Mouse (Mus musculus): ENCODE data around the gene Olfr1349. TPM values are rescaled to one million over a fixed set of nuclear protein-coding genes. Genes with fewer than 3 reads are reported as not detected.
"Not testable (repeated sequence)": the region's sequence is repeated elsewhere in the genome, so short reads cannot be mapped to it uniquely, and the experiment has no call there.

The Olfr1349 gene
- not detected in 2 replicates for polyA plus RNA-seq (2011; ENCODE audit: insufficient read length, low read depth, missing spikeins)

- TF ChIP-seq POLR2A (IDR thresholded peaks at IDR 0.05; ENCODE audit: low read depth, low read length) (no peak), CTCF (IDR thresholded peaks at IDR 0.05; ENCODE audit: borderline replicate concordance, insufficient read depth, low read length) (no peak)
- Histone ChIP-seq H3K4me1 (ENCODE audit: control insufficient read depth, insufficient read depth, low read length) (no peaks in the 10 kb centered on the region), H3K27ac (ENCODE audit: insufficient read depth, low read length) (no peak within 1 kb of the TSS), H3K4me3 (ENCODE audit: insufficient read depth, low read length) (no peak within 1 kb of the TSS)
Measured at GRCm38 (mm10) chr7:6522850-6523249, at the start of gene Olfr1349. TSS of gene Olfr1349 (minus strand) at chr7:6522950.

GRCm38 (mm10) chr7:6564541-6564940 is 41.8 kb upstream of the Olfr1349 start, which contains the start of gene Olfr1350:
TSS of gene Olfr1350 (plus strand) at chr7:6564841.
- Histone ChIP-seq H3K4me3 (ENCODE audit: insufficient read depth, low read length) (no peak within 1 kb of the TSS), H3K4me1 (ENCODE audit: control insufficient read depth, insufficient read depth, low read length) (no peaks in the 10 kb centered on the region), H3K27ac (ENCODE audit: insufficient read depth, low read length) (no peak within 1 kb of the TSS)
- TF ChIP-seq POLR2A (IDR thresholded peaks at IDR 0.05; ENCODE audit: low read depth, low read length), result no peak
- TF ChIP-seq CTCF (IDR thresholded peaks at IDR 0.05; ENCODE audit: borderline replicate concordance, insufficient read depth, low read length), result no peak

- H3K4me1 ChIP-seq (ENCODE audit: control insufficient read depth, insufficient read depth, low read length), result no peaks in the 10 kb centered on the region
- TF ChIP-seq POLR2A (IDR thresholded peaks at IDR 0.05; ENCODE audit: low read depth, low read length) (no peak), CTCF (IDR thresholded peaks at IDR 0.05; ENCODE audit: borderline replicate concordance, insufficient read depth, low read length) (no peak)
- H3K4me3 ChIP-seq (ENCODE audit: insufficient read depth, low read length), result no peak overlapping the region
- H3K27ac ChIP-seq (ENCODE audit: insufficient read depth, low read length), result no peak overlapping the region
Measured at GRCm38 (mm10) chr7:6526141-6526540, 3.4 kb upstream of the Olfr1349 start.

- no peak for TF ChIP-seq POLR2A (IDR thresholded peaks at IDR 0.05; ENCODE audit: low read depth, low read length)
- no peak for TF ChIP-seq CTCF (IDR thresholded peaks at IDR 0.05; ENCODE audit: borderline replicate concordance, insufficient read depth, low read length)
Measured at GRCm38 (mm10) chr7:6525001-6525400, 2.3 kb upstream of the Olfr1349 start.

GRCm38 (mm10) chr7:6521666-6522065 is 1.1 kb downstream of the Olfr1349 start:
- TF ChIP-seq POLR2A (IDR thresholded peaks at IDR 0.05; ENCODE audit: low read depth, low read length) (no peak), CTCF (IDR thresholded peaks at IDR 0.05; ENCODE audit: borderline replicate concordance, insufficient read depth, low read length) (no peak)
- Histone ChIP-seq H3K4me1 (ENCODE audit: control insufficient read depth, insufficient read depth, low read length) (no peaks in the 10 kb centered on the region), H3K27ac (ENCODE audit: insufficient read depth, low read length) (no peak overlapping the region), H3K4me3 (ENCODE audit: insufficient read depth, low read length) (no peak overlapping the region)

More at GRCm38 (mm10) chr7:6525001-6525400, 2.3 kb upstream of the Olfr1349 start:
- no peak overlapping the region for H3K4me3 ChIP-seq (ENCODE audit: insufficient read depth, low read length)
- H3K27ac ChIP-seq (ENCODE audit: insufficient read depth, low read length), result no peak overlapping the region
- no peaks in the 10 kb centered on the region for H3K4me1 ChIP-seq (ENCODE audit: control insufficient read depth, insufficient read depth, low read length)

- no peaks in the 10 kb centered on the region for H3K4me1 ChIP-seq (ENCODE audit: control insufficient read depth, insufficient read depth, low read length)
- no peak within 1 kb of the TSS for H3K4me3 ChIP-seq (ENCODE audit: insufficient read depth, low read length)
- TF ChIP-seq POLR2A (IDR thresholded peaks at IDR 0.05; ENCODE audit: low read depth, low read length), result no peak
- TF ChIP-seq CTCF (IDR thresholded peaks at IDR 0.05; ENCODE audit: borderline replicate concordance, insufficient read depth, low read length), result no peak
- H3K27ac ChIP-seq (ENCODE audit: insufficient read depth, low read length), result no peak within 1 kb of the TSS
Measured at GRCm38 (mm10) chr7:6508648-6509047, 14.1 kb downstream of the Olfr1349 start, which contains the start of gene Olfr1348. TSS of gene Olfr1348 (minus strand) at chr7:6508748.

GRCm38 (mm10) chr7:6499655-6500054 is 23.1 kb downstream of the Olfr1349 start, which contains the start of gene Olfr1347:
TSS of gene Olfr1347 (minus strand) at chr7:6499755.
- Histone ChIP-seq H3K27ac (ENCODE audit: insufficient read depth, low read length) (no peak within 1 kb of the TSS), H3K4me1 (ENCODE audit: control insufficient read depth, insufficient read depth, low read length) (no peaks in the 10 kb centered on the region), H3K4me3 (ENCODE audit: insufficient read depth, low read length) (no peak within 1 kb of the TSS)
- TF ChIP-seq CTCF (IDR thresholded peaks at IDR 0.05; ENCODE audit: borderline replicate concordance, insufficient read depth, low read length) (no peak), POLR2A (IDR thresholded peaks at IDR 0.05; ENCODE audit: low read depth, low read length) (no peak)

GRCm38 (mm10) chr7:6486841-6487240 is 35.9 kb downstream of the Olfr1349 start, which contains the start of gene Olfr5:
TSS of gene Olfr5 (minus strand) at chr7:6486941.
- Histone ChIP-seq H3K4me3 (ENCODE audit: insufficient read depth, low read length) (no peak within 1 kb of the TSS), H3K27ac (ENCODE audit: insufficient read depth, low read length) (no peak within 1 kb of the TSS), H3K4me1 (ENCODE audit: control insufficient read depth, insufficient read depth, low read length) (no peaks in the 10 kb centered on the region)
- TF ChIP-seq CTCF (IDR thresholded peaks at IDR 0.05; ENCODE audit: borderline replicate concordance, insufficient read depth, low read length) (no peak), POLR2A (IDR thresholded peaks at IDR 0.05; ENCODE audit: low read depth, low read length) (no peak)

GRCm38 (mm10) chr7:6477633-6478032 is 45.1 kb downstream of the Olfr1349 start:
- not testable (repeated sequence) for H3K4me1 ChIP-seq (ENCODE audit: control insufficient read depth, insufficient read depth, low read length); H3K27ac ChIP-seq (ENCODE audit: insufficient read depth, low read length); H3K4me3 ChIP-seq (ENCODE audit: insufficient read depth, low read length)

GRCm38 (mm10) chr7:6466951-6467350 is 55.8 kb downstream of the Olfr1349 start, which contains the start of gene Olfr1346:
TSS of gene Olfr1346 (plus strand) at chr7:6467101.
- Histone ChIP-seq H3K4me3 (ENCODE audit: insufficient read depth, low read length) (no peak within 1 kb of the TSS), H3K4me1 (ENCODE audit: control insufficient read depth, insufficient read depth, low read length) (no peaks in the 10 kb centered on the region), H3K27ac (ENCODE audit: insufficient read depth, low read length) (no peak within 1 kb of the TSS)
- no peak for TF ChIP-seq POLR2A (IDR thresholded peaks at IDR 0.05; ENCODE audit: low read depth, low read length)
- TF ChIP-seq CTCF (IDR thresholded peaks at IDR 0.05; ENCODE audit: borderline replicate concordance, insufficient read depth, low read length), result no peak

Other genes with a start within 250 kb of the Olfr1349 start
- 4.1 TPM in 2 replicates for gene Zfp667, start 236.4 kb downstream of the Olfr1349 start, polyA plus RNA-seq (2011; ENCODE audit: insufficient read length, low read depth, missing spikeins)
- 4.7 and 6.2 TPM in 2 replicates for gene Zfp583, start 191.7 kb downstream of the Olfr1349 start, polyA plus RNA-seq (2011; ENCODE audit: insufficient read length, low read depth, missing spikeins)
- gene Gm3854, start 179.2 kb downstream of the Olfr1349 start, polyA plus RNA-seq (2011; ENCODE audit: insufficient read length, low read depth, missing spikeins), result 0.82 and 1.4 TPM in 2 replicates
- 3.3 and 3.6 TPM in 2 replicates for gene Zfp78, start 159.7 kb downstream of the Olfr1349 start, polyA plus RNA-seq (2011; ENCODE audit: insufficient read length, low read depth, missing spikeins)
- gene Zfp28, start 139.7 kb downstream of the Olfr1349 start, polyA plus RNA-seq (2011; ENCODE audit: insufficient read length, low read depth, missing spikeins), result 9.3 and 10.5 TPM in 2 replicates
- not detected in 2 replicates for gene Smim17, start 124.2 kb downstream of the Olfr1349 start, polyA plus RNA-seq (2011; ENCODE audit: insufficient read length, low read depth, missing spikeins)
- gene Gm20715, start 112.7 kb downstream of the Olfr1349 start, polyA plus RNA-seq (2011; ENCODE audit: insufficient read length, low read depth, missing spikeins), result not detected in 2 replicates
- gene Olfr1344, start 84.3 kb downstream of the Olfr1349 start, polyA plus RNA-seq (2011; ENCODE audit: insufficient read length, low read depth, missing spikeins), result not detected in 2 replicates
- not detected in 2 replicates for gene Olfr1336, start 66.8 kb downstream of the Olfr1349 start, polyA plus RNA-seq (2011; ENCODE audit: insufficient read length, low read depth, missing spikeins)
- gene Olfr1346, start 55.8 kb downstream of the Olfr1349 start, polyA plus RNA-seq (2011; ENCODE audit: insufficient read length, low read depth, missing spikeins), result not detected in 2 replicates
- not detected in 2 replicates for gene Olfr5, start 36.0 kb downstream of the Olfr1349 start, polyA plus RNA-seq (2011; ENCODE audit: insufficient read length, low read depth, missing spikeins)
- gene Olfr1347, start 23.2 kb downstream of the Olfr1349 start, polyA plus RNA-seq (2011; ENCODE audit: insufficient read length, low read depth, missing spikeins), result not detected in 2 replicates
- gene Olfr1348, start 14.2 kb downstream of the Olfr1349 start, polyA plus RNA-seq (2011; ENCODE audit: insufficient read length, low read depth, missing spikeins), result not detected in 2 replicates
- gene Olfr1350, start 41.9 kb upstream of the Olfr1349 start, polyA plus RNA-seq (2011; ENCODE audit: insufficient read length, low read depth, missing spikeins), result not detected in 2 replicates
- 9.7 and 27.0 TPM in 2 replicates for gene Zim1, start 173.5 kb upstream of the Olfr1349 start, polyA plus RNA-seq (2011; ENCODE audit: insufficient read length, low read depth, missing spikeins)
- gene Peg3, start 207.5 kb upstream of the Olfr1349 start, polyA plus RNA-seq (2011; ENCODE audit: insufficient read length, low read depth, missing spikeins), result 69.0 and 168 TPM in 2 replicates
- gene Usp29, start 207.6 kb upstream of the Olfr1349 start, polyA plus RNA-seq (2011; ENCODE audit: insufficient read length, low read depth, missing spikeins), result 1.5 and 4.9 TPM in 2 replicates

Measured in embryonic fibroblast, embryonic 13.5 days (primary cell).